ENCODE assay signal across 10 mouse cellular contexts in genomic region chr3:97931310-97931885, GRCm38 (mm10). TPM values are rescaled to one million over a fixed set of nuclear protein-coding genes. Genes with fewer than 3 reads are reported as not detected.
A peak's percentile ranks its signal among the peaks of the same experiment; 100 is the strongest.
DNase-seq lines count a peak whose midpoint lies in the region; ATAC-seq lines count a peak whose summit lies in the region.
"Had no signal": no experiment of that assay in that cellular context is flagged by ENCODE, and none has a peak within 500 bp of the region (broad histone marks: within the 10 kb centered on the region; RNA-seq: fewer than 3 reads in every experiment).

No protein-coding gene starts in this region.

- no peak for ATAC-seq in lung, embryonic 16.5 days (ENCODE audit: low read depth)
- ATAC-seq: intestine, embryonic 16.5 days had no signal

- no peak overlapping the region for H3K4me3 ChIP-seq in lung, embryonic 16.5 days (ENCODE audit: low read length)

- WGBS in lung, embryonic 16.5 days, result 47% methylated on average over 7 of the region's 7 CpGs

- H3K4me1 ChIP-seq in lung, embryonic 16.5 days (replicated peaks; ENCODE audit: control insufficient read depth, insufficient read depth, low read length), result peaks cover 29% of the 10 kb centered on the region

- H3K4me2 ChIP-seq in lung, embryonic 16.5 days (ENCODE audit: low read depth, low read length), result peak overlapping the region; percentile 40; the same call in 1 of the 2 replicates

- H3K36me3 ChIP-seq in lung, embryonic 16.5 days (ENCODE audit: control insufficient read depth, insufficient read depth, low read length), result no peaks in the 10 kb centered on the region

- no peaks in the 10 kb centered on the region; the same call in 1 of the 2 replicates for H3K9me3 ChIP-seq in lung, embryonic 16.5 days (ENCODE audit: control insufficient read depth, low read length)

- H3K27me3 ChIP-seq in lung, embryonic 16.5 days (ENCODE audit: control insufficient read depth, insufficient read depth, low read depth, low read length), result no peaks in the 10 kb centered on the region

- DNase-seq in cerebellum, postnatal 10 days, result peak; percentile 25
- DNase-seq in cerebellum, postnatal 14 days, result no peak
- DNase-seq in lung, postnatal 14 days, result no peak
- DNase-seq in layer of hippocampus, postnatal 36 days, result peak; percentile 49 to 50
- DNase-seq in right cerebral cortex, adult 2 months (ENCODE audit: low spot score in 2 of 2), result peak; percentile 64 to 67
- no peak for DNase-seq in gastrocnemius, postnatal 36 days
- DNase-seq in urinary bladder, postnatal 10 days (ENCODE audit: low spot score), result no peak
- DNase-seq: cerebellum, postnatal 25 days had no signal

- H3K27ac ChIP-seq in lung, embryonic 16.5 days (ENCODE audit: low read length), result no peak overlapping the region

- intact Hi-C loops in gastrocnemius, postnatal 36 days (cut with DNase I), result loop anchor here (5.0 kb wide), 1 partner anchor 111 kb away; no protein-coding TSS in a partner anchor

- no peak overlapping the region for H3K9ac ChIP-seq in lung, embryonic 16.5 days (ENCODE audit: low read length)

RNA-seq across cellular contexts. Expression of gene Sec22b, which starts 30.4 kb away (rescaled TPM):
- 146 and 147 TPM in 2 replicates for polyA plus RNA-seq in lung, embryonic 16.5 days (2015; fragmentation: Nextera tagmentation; extraction: Ambion mirVana)
- total RNA-seq in layer of hippocampus, postnatal 36 days (2021), result 10 to 100 TPM; 79.1 to 83.4 TPM
- 10 to 100 TPM; 22.0 to 24.0 TPM for total RNA-seq in gastrocnemius, postnatal 36 days (2021)

RNA-seq across cellular contexts. Expression of gene Pde4dip, which starts 42.9 kb away (rescaled TPM):
- 18.4 and 18.9 TPM in 2 replicates for polyA plus RNA-seq in lung, embryonic 16.5 days (2015; fragmentation: Nextera tagmentation; extraction: Ambion mirVana)
- 100 to 1,000 TPM; 223 to 235 TPM for total RNA-seq in layer of hippocampus, postnatal 36 days (2021)
- 1,000 to 10,000 TPM; 2,796 to 3,405 TPM for total RNA-seq in gastrocnemius, postnatal 36 days (2021)

Comparison
In these comparisons a context has a peak if more than half of its experiments do, and no peak if none do; other contexts are left out.
1. DNase-seq: peak in cerebellum, postnatal 10 days (2 of 2), layer of hippocampus, postnatal 36 days (2 of 2) and right cerebral cortex, adult 2 months (2 of 2); none in cerebellum, postnatal 14 days (0 of 2), lung, postnatal 14 days (single experiment), gastrocnemius, postnatal 36 days (0 of 2) and urinary bladder, postnatal 10 days (single experiment).
2. RNA of gene Pde4dip, which starts 42.9 kb away (total RNA-seq): 2,796 to 3,405 TPM in gastrocnemius, postnatal 36 days; 223 to 235 TPM in layer of hippocampus, postnatal 36 days; every median in the first group is over 10 times any median in the second.